ENCODE assay signal across 25 mouse cellular contexts in genomic region chr1:90074779-90075178, GRCm38 (mm10).
DNase-seq lines count a peak whose midpoint lies in the region; ATAC-seq lines count a peak whose summit lies in the region.
"Had no signal": no experiment of that assay in that cellular context is flagged by ENCODE, and none has a peak within 500 bp of the region (broad histone marks: within the 10 kb centered on the region; RNA-seq: fewer than 3 reads in every experiment).

No protein-coding gene starts in this region.

- H3K9me3 ChIP-seq in embryonic facial prominence, embryonic 11.5 days (replicated peaks; ENCODE audit: control insufficient read depth, low read length): no peaks in the 10 kb centered on the region
- no peaks in the 10 kb centered on the region for H3K9me3 ChIP-seq in embryonic facial prominence, embryonic 10.5 days
- H3K9me3 ChIP-seq in embryonic facial prominence, embryonic 12.5 days: no peaks in the 10 kb centered on the region
- H3K9me3 ChIP-seq in limb, embryonic 15.5 days: no peaks in the 10 kb centered on the region
- H3K9me3 ChIP-seq: forebrain, embryonic 15.5 days; heart, embryonic 13.5 days; hindbrain, embryonic 15.5 days; liver, embryonic 12.5 days; neural tube, embryonic 13.5 days; stomach, embryonic 15.5 days had no signal

- no peaks in the 10 kb centered on the region for H3K27me3 ChIP-seq in embryonic facial prominence, embryonic 11.5 days (ENCODE audit: control insufficient read depth, insufficient read depth, low read length)
- no peaks in the 10 kb centered on the region for H3K27me3 ChIP-seq in embryonic facial prominence, embryonic 10.5 days (replicated peaks; ENCODE audit: low read depth, poor library complexity, severe bottlenecking)
- no peaks in the 10 kb centered on the region for H3K27me3 ChIP-seq in embryonic facial prominence, embryonic 12.5 days
- H3K27me3 ChIP-seq in limb, embryonic 15.5 days: no peaks in the 10 kb centered on the region
- H3K27me3 ChIP-seq: forebrain, embryonic 15.5 days; hindbrain, embryonic 15.5 days; liver, embryonic 12.5 days; neural tube, embryonic 13.5 days; stomach, embryonic 15.5 days had no signal

- no peaks in the 10 kb centered on the region for H3K36me3 ChIP-seq in embryonic facial prominence, embryonic 11.5 days (replicated peaks; ENCODE audit: control insufficient read depth, insufficient read depth, low read depth, low read length)
- H3K36me3 ChIP-seq in embryonic facial prominence, embryonic 10.5 days (replicated peaks): no peaks in the 10 kb centered on the region
- H3K36me3 ChIP-seq in embryonic facial prominence, embryonic 12.5 days: no peaks in the 10 kb centered on the region
- H3K36me3 ChIP-seq in limb, embryonic 15.5 days: no peaks in the 10 kb centered on the region
- H3K36me3 ChIP-seq: forebrain, embryonic 15.5 days; heart, embryonic 13.5 days; hindbrain, embryonic 15.5 days; liver, embryonic 12.5 days; neural tube, embryonic 13.5 days; stomach, embryonic 15.5 days had no signal

- peak; percentile 26 for DNase-seq in embryonic facial prominence, embryonic 11.5 days (ENCODE audit: low spot score)
- DNase-seq in embryonic facial prominence, embryonic 10.5 days (ENCODE audit: low spot score): no peak
- peak; percentile 69 for DNase-seq in 3T3-L1 (ENCODE audit: low read depth, low spot score)
- no peak for DNase-seq in ovary, postnatal 14 days (ENCODE audit: low spot score)
- no peak for DNase-seq in retina, postnatal 1 day
- DNase-seq: adrenal gland, postnatal 36 days; cerebellum, adult 8-10 months; cerebellum, postnatal 25 days; heart, postnatal 10 days; kidney, adult 11 months; kidney, postnatal 14 days; layer of hippocampus, adult 9-11 months; liver, postnatal 0 days; right cerebral cortex, postnatal 25 days had no signal

- WGBS in embryonic facial prominence, embryonic 11.5 days: 57% methylated on average over 5 of the region's 5 CpGs
- 75% methylated on average over 5 of the region's 5 CpGs for WGBS in embryonic facial prominence, embryonic 10.5 days
- WGBS in embryonic facial prominence, embryonic 12.5 days: 34% methylated on average over 5 of the region's 5 CpGs
- WGBS in limb, embryonic 15.5 days: 30% methylated on average over 5 of the region's 5 CpGs

- no peaks in the 10 kb centered on the region for H3K4me1 ChIP-seq in embryonic facial prominence, embryonic 11.5 days (ENCODE audit: control insufficient read depth, insufficient read depth, low read length)
- H3K4me1 ChIP-seq in embryonic facial prominence, embryonic 10.5 days: peaks cover 5% of the 10 kb centered on the region; the same call in 1 of the 2 replicates
- peaks cover 5% of the 10 kb centered on the region for H3K4me1 ChIP-seq in embryonic facial prominence, embryonic 12.5 days
- peaks cover 15% of the 10 kb centered on the region for H3K4me1 ChIP-seq in limb, embryonic 15.5 days
- H3K4me1 ChIP-seq: forebrain, embryonic 15.5 days; heart, embryonic 13.5 days; hindbrain, embryonic 15.5 days; liver, embryonic 12.5 days; stomach, embryonic 15.5 days had no signal

- ATAC-seq in embryonic facial prominence, embryonic 11.5 days (replicated peaks; ENCODE audit: insufficient number of reproducible peaks, low FRiP score, low TSS enrichment, low read depth): no peak
- 0 out of 2 replicates have a peak, but pooled peaks have one; percentile 67 for ATAC-seq in embryonic facial prominence, embryonic 12.5 days (ENCODE audit: insufficient number of reproducible peaks, insufficient read depth, low FRiP score, low TSS enrichment)
- no peak for ATAC-seq in limb, embryonic 15.5 days (ENCODE audit: insufficient number of reproducible peaks, low FRiP score, low TSS enrichment, low read depth)
- ATAC-seq: forebrain, embryonic 15.5 days; inflammation-experienced regulatory T-cells, adult 6 months; liver, embryonic 12.5 days; liver, postnatal 0 days; midbrain, embryonic 16.5 days had no signal

- no peak overlapping the region for H3K4me2 ChIP-seq in embryonic facial prominence, embryonic 11.5 days (ENCODE audit: low read depth, low read length)
- no peak overlapping the region for H3K4me2 ChIP-seq in embryonic facial prominence, embryonic 12.5 days (replicated peaks)
- H3K4me2 ChIP-seq in limb, embryonic 15.5 days: no peak overlapping the region
- H3K4me2 ChIP-seq: forebrain, embryonic 15.5 days; heart, embryonic 13.5 days; hindbrain, embryonic 15.5 days; liver, embryonic 12.5 days; neural tube, embryonic 13.5 days; stomach, embryonic 15.5 days had no signal

- H3K27ac ChIP-seq in embryonic facial prominence, embryonic 11.5 days (replicated peaks; ENCODE audit: low read depth, low read length): no peak overlapping the region
- H3K27ac ChIP-seq in embryonic facial prominence, embryonic 10.5 days (replicated peaks): no peak overlapping the region
- no peak overlapping the region for H3K27ac ChIP-seq in embryonic facial prominence, embryonic 12.5 days
- peak overlapping the region; percentile 22; the same call in 1 of the 2 replicates for H3K27ac ChIP-seq in limb, embryonic 15.5 days
- H3K27ac ChIP-seq: forebrain, embryonic 15.5 days; heart, embryonic 13.5 days; hindbrain, embryonic 15.5 days; liver, embryonic 12.5 days; macrophage; neural tube, embryonic 13.5 days; stomach, embryonic 15.5 days had no signal

- no peak overlapping the region for H3K9ac ChIP-seq in embryonic facial prominence, embryonic 11.5 days (replicated peaks; ENCODE audit: low read length)
- H3K9ac ChIP-seq in embryonic facial prominence, embryonic 12.5 days: no peak overlapping the region
- no peak overlapping the region for H3K9ac ChIP-seq in limb, embryonic 15.5 days
- H3K9ac ChIP-seq: forebrain, embryonic 15.5 days; heart, embryonic 13.5 days; hindbrain, embryonic 15.5 days; liver, embryonic 12.5 days; liver, postnatal 0 days; neural tube, embryonic 13.5 days; stomach, embryonic 15.5 days had no signal

- H3K4me3 ChIP-seq in embryonic facial prominence, embryonic 11.5 days (ENCODE audit: low read depth, low read length): no peak overlapping the region
- no peak overlapping the region for H3K4me3 ChIP-seq in embryonic facial prominence, embryonic 10.5 days
- H3K4me3 ChIP-seq in embryonic facial prominence, embryonic 12.5 days: no peak overlapping the region
- no peak overlapping the region for H3K4me3 ChIP-seq in limb, embryonic 15.5 days
- H3K4me3 ChIP-seq: forebrain, embryonic 15.5 days; heart, embryonic 13.5 days; hindbrain, embryonic 15.5 days; liver, embryonic 12.5 days; neural tube, embryonic 13.5 days; stomach, embryonic 15.5 days had no signal

Comparison
In these comparisons a context has a peak if more than half of its experiments do, and no peak if none do; other contexts are left out.
1. DNase-seq: peak in embryonic facial prominence, embryonic 11.5 days (single experiment) and 3T3-L1 (single experiment); none in embryonic facial prominence, embryonic 10.5 days (single experiment), ovary, postnatal 14 days (single experiment) and retina, postnatal 1 day (single experiment).